Mouse (Mus musculus): ENCODE measurements around the gene Adarb1. TPM values are rescaled to one million over a fixed set of nuclear protein-coding genes. Genes with fewer than 3 reads are reported as not detected.

Gene Adarb1
- polyA plus RNA-seq, 1 experiment from 2014 or later, result 19.5 TPM

- H3K4me3 ChIP-seq (ENCODE audit: low read depth, low read length), result no peak overlapping the region
- H3K9ac ChIP-seq (replicated peaks; ENCODE audit: low read depth, low read length), result no peak overlapping the region
- WGBS, result 92% methylated on average over 4 of the region's 4 CpGs
- H3K36me3 ChIP-seq (ENCODE audit: control insufficient read depth, insufficient read depth, low read length), result no peaks in the 10 kb centered on the region
- no peak overlapping the region for H3K4me2 ChIP-seq (ENCODE audit: low read depth, low read length)
- H3K27me3 ChIP-seq (ENCODE audit: control insufficient read depth, insufficient read depth, low read length), result no peaks in the 10 kb centered on the region
- ATAC-seq (ENCODE audit: low read depth), result no peak
- no peaks in the 10 kb centered on the region for H3K9me3 ChIP-seq (ENCODE audit: control insufficient read depth, low read length)
- H3K27ac ChIP-seq (ENCODE audit: low read depth, low read length), result no peak overlapping the region
- H3K4me1 ChIP-seq (ENCODE audit: control insufficient read depth, insufficient read depth, low read length), result no peaks in the 10 kb centered on the region
Observed at GRCm38 (mm10) chr10:77451822-77452221, 33.8 kb upstream of the Adarb1 start.

- Histone ChIP-seq H3K4me3 (ENCODE audit: low read depth, low read length) (no peak overlapping the region), H3K4me2 (ENCODE audit: low read depth, low read length) (no peak overlapping the region), H3K27me3 (ENCODE audit: control insufficient read depth, insufficient read depth, low read length) (no peaks in the 10 kb centered on the region), H3K9me3 (ENCODE audit: control insufficient read depth, low read length) (no peaks in the 10 kb centered on the region), H3K36me3 (ENCODE audit: control insufficient read depth, insufficient read depth, low read length) (no peaks in the 10 kb centered on the region), H3K27ac (ENCODE audit: low read depth, low read length) (no peak overlapping the region), H3K9ac (replicated peaks; ENCODE audit: low read depth, low read length) (no peak overlapping the region), H3K4me1 (ENCODE audit: control insufficient read depth, insufficient read depth, low read length) (no peaks in the 10 kb centered on the region)
- no peak for ATAC-seq (ENCODE audit: low read depth)
Observed at GRCm38 (mm10) chr10:77450159-77450464, 32.0 kb upstream of the Adarb1 start.

- H3K4me2 ChIP-seq (ENCODE audit: low read depth, low read length), result peak overlapping the region; percentile 35; the same call in 1 of the 2 replicates
- no peak overlapping the region for H3K4me3 ChIP-seq (ENCODE audit: low read depth, low read length)
- H3K27ac ChIP-seq (ENCODE audit: low read depth, low read length), result no peak overlapping the region
- no peaks in the 10 kb centered on the region for H3K4me1 ChIP-seq (ENCODE audit: control insufficient read depth, insufficient read depth, low read length)
- no peaks in the 10 kb centered on the region for H3K36me3 ChIP-seq (ENCODE audit: control insufficient read depth, insufficient read depth, low read length)
- H3K9me3 ChIP-seq (ENCODE audit: control insufficient read depth, low read length), result no peaks in the 10 kb centered on the region
- no peak for ATAC-seq (ENCODE audit: low read depth)
- 48% methylated on average over 23 of the region's 23 CpGs for WGBS
- no peak overlapping the region for H3K9ac ChIP-seq (replicated peaks; ENCODE audit: low read depth, low read length)
- no peaks in the 10 kb centered on the region for H3K27me3 ChIP-seq (ENCODE audit: control insufficient read depth, insufficient read depth, low read length)
Observed at GRCm38 (mm10) chr10:77449315-77450158, 31.5 kb upstream of the Adarb1 start.

GRCm38 (mm10) chr10:77448698-77449247 is 30.7 kb upstream of the Adarb1 start:
- no peaks in the 10 kb centered on the region for H3K4me1 ChIP-seq (ENCODE audit: control insufficient read depth, insufficient read depth, low read length)
- 77% methylated on average over 6 of the region's 6 CpGs for WGBS
- ATAC-seq (ENCODE audit: low read depth), result no peak
- no peak overlapping the region for H3K4me3 ChIP-seq (ENCODE audit: low read depth, low read length)
- no peaks in the 10 kb centered on the region for H3K27me3 ChIP-seq (ENCODE audit: control insufficient read depth, insufficient read depth, low read length)
- no peak overlapping the region for H3K9ac ChIP-seq (replicated peaks; ENCODE audit: low read depth, low read length)
- H3K27ac ChIP-seq (ENCODE audit: low read depth, low read length), result no peak overlapping the region
- no peaks in the 10 kb centered on the region for H3K9me3 ChIP-seq (ENCODE audit: control insufficient read depth, low read length)
- H3K36me3 ChIP-seq (ENCODE audit: control insufficient read depth, insufficient read depth, low read length), result no peaks in the 10 kb centered on the region
- no peak overlapping the region for H3K4me2 ChIP-seq (ENCODE audit: low read depth, low read length)

- Histone ChIP-seq H3K4me1 (ENCODE audit: control insufficient read depth, insufficient read depth, low read length) (no peaks in the 10 kb centered on the region), H3K9ac (replicated peaks; ENCODE audit: low read depth, low read length) (no peak overlapping the region), H3K4me2 (ENCODE audit: low read depth, low read length) (no peak overlapping the region), H3K36me3 (ENCODE audit: control insufficient read depth, insufficient read depth, low read length) (no peaks in the 10 kb centered on the region), H3K27ac (ENCODE audit: low read depth, low read length) (no peak overlapping the region), H3K4me3 (ENCODE audit: low read depth, low read length) (no peak overlapping the region), H3K9me3 (ENCODE audit: control insufficient read depth, low read length) (no peaks in the 10 kb centered on the region), H3K27me3 (ENCODE audit: control insufficient read depth, insufficient read depth, low read length) (no peaks in the 10 kb centered on the region)
- no peak for ATAC-seq (ENCODE audit: low read depth)
- WGBS, result 81% methylated on average over 7 of the region's 7 CpGs
Observed at GRCm38 (mm10) chr10:77448209-77448608, 30.1 kb upstream of the Adarb1 start.

GRCm38 (mm10) chr10:77447755-77448154 is 29.7 kb upstream of the Adarb1 start:
- no peaks in the 10 kb centered on the region for H3K36me3 ChIP-seq (ENCODE audit: control insufficient read depth, insufficient read depth, low read length)
- H3K9ac ChIP-seq (replicated peaks; ENCODE audit: low read depth, low read length), result no peak overlapping the region
- no peak overlapping the region for H3K27ac ChIP-seq (ENCODE audit: low read depth, low read length)
- H3K9me3 ChIP-seq (ENCODE audit: control insufficient read depth, low read length), result no peaks in the 10 kb centered on the region
- H3K4me2 ChIP-seq (ENCODE audit: low read depth, low read length), result no peak overlapping the region
- no peaks in the 10 kb centered on the region for H3K27me3 ChIP-seq (ENCODE audit: control insufficient read depth, insufficient read depth, low read length)
- no peak overlapping the region for H3K4me3 ChIP-seq (ENCODE audit: low read depth, low read length)
- no peak for ATAC-seq (ENCODE audit: low read depth)
- WGBS, result 37% methylated on average over 2 of the region's 2 CpGs
- no peaks in the 10 kb centered on the region for H3K4me1 ChIP-seq (ENCODE audit: control insufficient read depth, insufficient read depth, low read length)

- Histone ChIP-seq H3K9ac (replicated peaks; ENCODE audit: low read depth, low read length) (no peak overlapping the region), H3K36me3 (ENCODE audit: control insufficient read depth, insufficient read depth, low read length) (no peaks in the 10 kb centered on the region), H3K4me1 (ENCODE audit: control insufficient read depth, insufficient read depth, low read length) (no peaks in the 10 kb centered on the region), H3K27me3 (ENCODE audit: control insufficient read depth, insufficient read depth, low read length) (no peaks in the 10 kb centered on the region), H3K9me3 (ENCODE audit: control insufficient read depth, low read length) (no peaks in the 10 kb centered on the region), H3K4me2 (ENCODE audit: low read depth, low read length) (no peak overlapping the region), H3K27ac (ENCODE audit: low read depth, low read length) (no peak overlapping the region), H3K4me3 (ENCODE audit: low read depth, low read length) (no peak overlapping the region)
- ATAC-seq (ENCODE audit: low read depth), result no peak
- 89% methylated on average over 4 of the region's 4 CpGs for WGBS
Observed at GRCm38 (mm10) chr10:77442250-77442649, 24.2 kb upstream of the Adarb1 start.

GRCm38 (mm10) chr10:77441812-77442211 is 23.7 kb upstream of the Adarb1 start:
- H3K27me3 ChIP-seq (ENCODE audit: control insufficient read depth, insufficient read depth, low read length), result no peaks in the 10 kb centered on the region
- H3K4me2 ChIP-seq (ENCODE audit: low read depth, low read length), result no peak overlapping the region
- ATAC-seq (ENCODE audit: low read depth), result no peak
- H3K4me3 ChIP-seq (ENCODE audit: low read depth, low read length), result no peak overlapping the region
- no peaks in the 10 kb centered on the region for H3K4me1 ChIP-seq (ENCODE audit: control insufficient read depth, insufficient read depth, low read length)
- no peak overlapping the region for H3K9ac ChIP-seq (replicated peaks; ENCODE audit: low read depth, low read length)
- H3K36me3 ChIP-seq (ENCODE audit: control insufficient read depth, insufficient read depth, low read length), result no peaks in the 10 kb centered on the region
- 83% methylated on average over 3 of the region's 3 CpGs for WGBS
- H3K9me3 ChIP-seq (ENCODE audit: control insufficient read depth, low read length), result no peaks in the 10 kb centered on the region
- no peak overlapping the region for H3K27ac ChIP-seq (ENCODE audit: low read depth, low read length)

GRCm38 (mm10) chr10:77440841-77441755 is 23.0 kb upstream of the Adarb1 start:
- H3K9me3 ChIP-seq (ENCODE audit: control insufficient read depth, low read length), result no peaks in the 10 kb centered on the region
- ATAC-seq (ENCODE audit: low read depth), result no peak
- H3K27me3 ChIP-seq (ENCODE audit: control insufficient read depth, insufficient read depth, low read length), result no peaks in the 10 kb centered on the region
- no peak overlapping the region for H3K4me2 ChIP-seq (ENCODE audit: low read depth, low read length)
- no peaks in the 10 kb centered on the region for H3K4me1 ChIP-seq (ENCODE audit: control insufficient read depth, insufficient read depth, low read length)
- no peak overlapping the region for H3K27ac ChIP-seq (ENCODE audit: low read depth, low read length)
- WGBS, result 65% methylated on average over 19 of the region's 19 CpGs
- H3K36me3 ChIP-seq (ENCODE audit: control insufficient read depth, insufficient read depth, low read length), result no peaks in the 10 kb centered on the region
- H3K4me3 ChIP-seq (ENCODE audit: low read depth, low read length), result no peak overlapping the region
- no peak overlapping the region for H3K9ac ChIP-seq (replicated peaks; ENCODE audit: low read depth, low read length)
